Mouse (Mus musculus) intestine, postnatal 0 days (tissue): Measurements from ENCODE around the gene Ift122. TPM values are rescaled to one million over a fixed set of nuclear protein-coding genes. Genes with fewer than 3 reads are reported as not detected.
"Not testable (repeated sequence)": the region's sequence is repeated elsewhere in the genome, so short reads cannot be mapped to it uniquely, and the experiment has no call there.

ENCODE experiments used
- ATAC-seq: fragments of 200-750 bp; cut with Nextera tagmentation; 2 replicates; pipeline ENCODE4 v1.8.0; 2017; ENCODE audit warnings: mild to moderate bottlenecking, moderate TSS enrichment, moderate library complexity
- H3K27ac ChIP-seq: fragments of 300-500 bp; sonication (generic); 2 replicates; pipeline ENCODE4 v1.5.1; 2014; ENCODE audit warnings: mild to moderate bottlenecking, low read depth, low read length, moderate library complexity
- H3K27me3 ChIP-seq: fragments of 300-500 bp; sonication (generic); replicated peaks from 2 replicates; pipeline ENCODE4 v1.6.1; 2014; ENCODE audit warnings: low read length, mixed read lengths; ENCODE audit not compliant: control insufficient read depth, insufficient read depth
- H3K36me3 ChIP-seq: fragments of 300-500 bp; sonication (generic); 2 replicates; pipeline ENCODE4 v1.6.1; 2014; ENCODE audit warnings: mild to moderate bottlenecking, moderate library complexity; ENCODE audit not compliant: control insufficient read depth, insufficient read depth
- H3K4me1 ChIP-seq: fragments of 300-500 bp; sonication (generic); replicated peaks from 2 replicates; pipeline ENCODE4 v1.6.1; 2014; ENCODE audit warnings: antibody characterized with exemption, low read length, mixed read lengths; ENCODE audit not compliant: control insufficient read depth, insufficient read depth
- H3K4me2 ChIP-seq: fragments of 300-500 bp; sonication (generic); replicated peaks from 2 replicates; pipeline ENCODE4 v1.6.1; 2014; ENCODE audit warnings: low read depth, mild to moderate bottlenecking, moderate library complexity
- H3K4me3 ChIP-seq: fragments of 300-500 bp; sonication (generic); 2 replicates; pipeline ENCODE4 v1.5.1; 2014; ENCODE audit warnings: low read depth, low read length
- H3K9ac ChIP-seq: fragments of 300-500 bp; sonication (generic); 2 replicates; pipeline ENCODE4 v1.6.1; 2014; ENCODE audit warnings: mild to moderate bottlenecking, low read depth, low read length
- H3K9me3 ChIP-seq: fragments of 300-500 bp; sonication (generic); 2 replicates; pipeline ENCODE4 v1.6.1; 2016; ENCODE audit warnings: mixed run types; ENCODE audit not compliant: control insufficient read depth
- CTCF ChIP-seq: sonication (generic); IDR thresholded peaks from 2 replicates; pipeline ENCODE4 v1.5.1; 2016; ENCODE audit warnings: low read depth, mild to moderate bottlenecking, control low read depth, antibody characterized with exemption, moderate library complexity
- WGBS: fragments of 180-500 bp; shearing (Covaris S2); extraction: QIAGEN DNeasy Blood & Tissue Kit; methylation state at CpG from one replicate; pipeline ENCODE4 v1.1.7; 2014; 5-methylcytosine and 5-hydroxymethylcytosine counted together
- polyA plus RNA-seq: library from polyadenylated mRNA; unstranded; fragments of >200 nt; fragmentation: Nextera tagmentation; extraction: Ambion mirVana; gene quantifications from 2 replicates; pipeline ENCODE4 v1.2.1, GENCODE M21; 2015

The Ift122 gene
- polyA plus RNA-seq, 1 experiment from 2014 or later: 3.0 TPM

GRCm38 (mm10) chr6:115823850-115824464 lies 29.3 kb upstream of the Ift122 start:
- H3K9me3 ChIP-seq, H3K9ac ChIP-seq, H3K4me1 ChIP-seq, H3K4me3 ChIP-seq, H3K27me3 ChIP-seq, H3K27ac ChIP-seq, H3K36me3 ChIP-seq: not testable (repeated sequence)
- peak; percentile 96 for ATAC-seq
- TF ChIP-seq CTCF: peak; percentile 80
- peak overlapping the region; percentile 50 for H3K4me2 ChIP-seq
- 4% methylated on average over 4 of the region's 11 CpGs for WGBS

- no peak overlapping the region for H3K4me3 ChIP-seq
- H3K27me3 ChIP-seq: no peaks in the 10 kb centered on the region
- H3K36me3 ChIP-seq: no peaks in the 10 kb centered on the region
- H3K9me3 ChIP-seq: no peaks in the 10 kb centered on the region
- TF ChIP-seq CTCF: no peak
- no peak overlapping the region for H3K4me2 ChIP-seq
- H3K4me1 ChIP-seq: no peaks in the 10 kb centered on the region
- ATAC-seq: no peak
- 87% methylated on average over 6 of the region's 6 CpGs for WGBS
- no peak overlapping the region for H3K9ac ChIP-seq
- no peak overlapping the region for H3K27ac ChIP-seq
These were observed 22.3 kb upstream of the Ift122 start for GRCm38 (mm10) chr6:115830779-115831601.

GRCm38 (mm10) chr6:115832152-115832850 lies 21.0 kb upstream of the Ift122 start:
- Histone ChIP-seq H3K4me2 (no peak overlapping the region), H3K27ac (no peak overlapping the region), H3K9ac (no peak overlapping the region), H3K4me1 (no peaks in the 10 kb centered on the region), H3K27me3 (no peaks in the 10 kb centered on the region), H3K4me3 (no peak overlapping the region), H3K9me3 (no peaks in the 10 kb centered on the region), H3K36me3 (no peaks in the 10 kb centered on the region)
- no peak for TF ChIP-seq CTCF
- WGBS: 82% methylated on average over 2 of the region's 2 CpGs
- ATAC-seq: no peak

GRCm38 (mm10) chr6:115833861-115834260 lies 19.4 kb upstream of the Ift122 start:
- ATAC-seq: no peak
- H3K9ac ChIP-seq: no peak overlapping the region
- H3K4me1 ChIP-seq: peaks cover 6% of the 10 kb centered on the region; the same call in 1 of the 2 replicates
- H3K9me3 ChIP-seq: no peaks in the 10 kb centered on the region
- H3K4me2 ChIP-seq: no peak overlapping the region
- H3K27me3 ChIP-seq: no peaks in the 10 kb centered on the region
- H3K4me3 ChIP-seq: no peak overlapping the region
- TF ChIP-seq CTCF: no peak
- no peak overlapping the region for H3K27ac ChIP-seq
- no peaks in the 10 kb centered on the region for H3K36me3 ChIP-seq

GRCm38 (mm10) chr6:115838161-115838597 lies 15.1 kb upstream of the Ift122 start, which contains the start of gene Efcab12:
Efcab12 (minus strand) TSS chr6:115838412.
- peaks cover 6% of the 10 kb centered on the region; the same call in 1 of the 2 replicates for H3K4me1 ChIP-seq
- peak; percentile 38 for TF ChIP-seq CTCF
- H3K36me3 ChIP-seq: 0 out of 2 replicates have a peak, but pooled peaks cover 4% of the 10 kb centered on the region
- 2% methylated on average over 19 of the region's 19 CpGs for WGBS
- H3K4me2 ChIP-seq: peak within 1 kb of the TSS; percentile 80
- no peak within 1 kb of the TSS; the same call in 1 of the 2 replicates for H3K27ac ChIP-seq
- peak; percentile 93 for ATAC-seq
- H3K4me3 ChIP-seq: peak within 1 kb of the TSS; percentile 34
- H3K27me3 ChIP-seq: no peaks in the 10 kb centered on the region
- H3K9me3 ChIP-seq: no peaks in the 10 kb centered on the region
- H3K9ac ChIP-seq: no peak within 1 kb of the TSS

GRCm38 (mm10) chr6:115838745-115839144 lies 14.5 kb upstream of the Ift122 start:
- H3K9ac ChIP-seq: no peak overlapping the region
- 0 out of 2 replicates have a peak, but pooled peaks cover 7% of the 10 kb centered on the region for H3K36me3 ChIP-seq
- no peaks in the 10 kb centered on the region for H3K9me3 ChIP-seq
- 58% methylated on average over 5 of the region's 5 CpGs for WGBS
- H3K27ac ChIP-seq: no peak overlapping the region
- H3K4me2 ChIP-seq: peak overlapping the region; percentile 80
- ATAC-seq: peak; percentile 17; the same call in 1 of the 2 replicates
- H3K27me3 ChIP-seq: no peaks in the 10 kb centered on the region
- H3K4me3 ChIP-seq: peak overlapping the region; percentile 34
- no peak for TF ChIP-seq CTCF
- H3K4me1 ChIP-seq: peaks cover 6% of the 10 kb centered on the region; the same call in 1 of the 2 replicates
